ENCODE assay signal across 8 mouse cellular contexts in the genomic region with DNA sequence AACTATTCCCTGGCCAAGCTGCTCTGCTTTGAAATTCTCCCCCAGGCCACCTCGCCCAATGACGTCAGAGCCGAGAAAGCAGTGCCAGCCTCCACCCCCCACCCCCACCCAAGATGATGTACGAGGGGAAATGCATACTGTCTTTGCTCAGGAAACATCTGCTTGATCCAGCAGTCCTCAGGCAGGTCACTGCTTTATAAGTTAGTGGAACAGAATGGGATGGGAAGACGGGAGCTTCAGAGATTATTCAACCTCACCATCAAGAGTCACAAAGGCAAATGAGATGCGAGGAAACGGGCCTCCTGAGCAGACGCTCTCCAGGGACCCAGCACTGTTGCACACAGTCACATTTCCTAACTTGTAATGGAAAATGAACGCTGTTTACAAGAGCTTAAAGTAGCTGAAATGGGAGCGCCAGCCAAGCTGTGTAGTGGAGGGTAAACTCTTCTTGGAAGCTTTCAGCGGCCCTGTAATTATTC. TPM values are rescaled to one million over a fixed set of nuclear protein-coding genes. Genes with fewer than 3 reads are reported as not detected.
DNase-seq lines count a peak whose midpoint lies in the region; ATAC-seq and TF ChIP-seq lines count a peak whose summit lies in the region.

No protein-coding gene starts in this region.

- H3K4me1 ChIP-seq in intestine, embryonic 16.5 days (ENCODE audit: control insufficient read depth, insufficient read depth, low read length), result peaks cover 10% of the 10 kb centered on the region; the same call in 1 of the 2 replicates
- H3K4me1 ChIP-seq in cerebellum, adult 2 months (ENCODE audit: control insufficient read depth, insufficient read depth, low read length), result 0 out of 2 replicates have a peak, but pooled peaks cover 3% of the 10 kb centered on the region

- no peak for TF ChIP-seq CTCF in cerebellum, adult 2 months (IDR thresholded peaks at IDR 0.05; ENCODE audit: borderline replicate concordance, insufficient read depth, low read depth, low read length)

- H3K9me3 ChIP-seq in intestine, embryonic 16.5 days (ENCODE audit: control insufficient read depth, low read length), result no peaks in the 10 kb centered on the region

- intact Hi-C loops in gastrocnemius, postnatal 14 days (cut with DNase I; ENCODE audit: low total_unique reads), result no loop called here

- H3K4me3 ChIP-seq in intestine, embryonic 16.5 days (ENCODE audit: low read length), result no peak overlapping the region
- H3K4me3 ChIP-seq in cerebellum, adult 2 months (replicated peaks; ENCODE audit: insufficient read depth, low read depth, low read length), result no peak overlapping the region

- H3K9ac ChIP-seq in intestine, embryonic 16.5 days (ENCODE audit: low read depth, low read length), result no peak overlapping the region

- no peak for TF ChIP-seq POLR2A in cerebellum, adult 2 months (IDR thresholded peaks at IDR 0.05; ENCODE audit: borderline replicate concordance, insufficient read depth, low read length)

- peak overlapping the region; percentile 56 for H3K27ac ChIP-seq in intestine, embryonic 16.5 days (ENCODE audit: low read length)
- no peak overlapping the region for H3K27ac ChIP-seq in cerebellum, adult 2 months (ENCODE audit: insufficient read depth, low read length)

- H3K4me2 ChIP-seq in intestine, embryonic 16.5 days (ENCODE audit: low read depth, low read length), result no peak overlapping the region

- 21% methylated on average over 11 of the region's 11 CpGs for WGBS in intestine, embryonic 16.5 days
- WGBS in cerebellum, adult 2 months, result 15% methylated on average over 11 of the region's 11 CpGs

- ATAC-seq in intestine, embryonic 16.5 days, result peak; percentile 79

- DNase-seq in retina, postnatal 1 day, result peak; percentile 72
- no peak for DNase-seq in retina, embryonic 14.5 days (ENCODE audit: low spot score)
- DNase-seq in gastrocnemius, postnatal 14 days, result peak; percentile 56
- peak; percentile 62 for DNase-seq in lung, postnatal 36 days
- DNase-seq in spleen, adult 18-20 months, result no peak
- no peak for DNase-seq in adipocyte (ENCODE audit: low spot score)
- no peak for DNase-seq in cerebellum, adult 2 months

- no peaks in the 10 kb centered on the region for H3K36me3 ChIP-seq in intestine, embryonic 16.5 days (ENCODE audit: control insufficient read depth, insufficient read depth, low read length)

- no peaks in the 10 kb centered on the region for H3K27me3 ChIP-seq in intestine, embryonic 16.5 days (replicated peaks; ENCODE audit: control insufficient read depth, insufficient read depth, low read length)
- no peaks in the 10 kb centered on the region; the same call in 1 of the 2 replicates for H3K27me3 ChIP-seq in cerebellum, adult 2 months (ENCODE audit: control insufficient read depth, insufficient read depth, low read length)

RNA-seq across cellular contexts. Expression of gene Pctp, which starts 24.3 kb away (rescaled TPM):
- total RNA-seq in gastrocnemius, postnatal 14 days (2021), result 1 to 10 TPM; 2.6 to 3.0 TPM
- 24.5 and 25.4 TPM in 2 replicates for polyA plus RNA-seq in intestine, embryonic 16.5 days (2015; fragmentation: Nextera tagmentation; extraction: Ambion mirVana)
- 2.8 and 2.9 TPM in 2 replicates for polyA plus RNA-seq in cerebellum, adult 2 months (2012; rRNA removed)

RNA-seq across cellular contexts. Expression of gene Tmem100, which starts 51.8 kb away (rescaled TPM):
- total RNA-seq in gastrocnemius, postnatal 14 days (2021), result 10 to 100 TPM; 12.8 to 16.8 TPM
- polyA plus RNA-seq in intestine, embryonic 16.5 days (2015; fragmentation: Nextera tagmentation; extraction: Ambion mirVana), result 13.1 and 13.4 TPM in 2 replicates
- polyA plus RNA-seq in cerebellum, adult 2 months (2012; rRNA removed), result 8.1 and 9.2 TPM in 2 replicates

Comparison
In these comparisons a context has a peak if more than half of its experiments do, and no peak if none do; other contexts are left out.
1. DNase-seq: peak in retina, postnatal 1 day (single experiment), gastrocnemius, postnatal 14 days (single experiment) and lung, postnatal 36 days (single experiment); none in retina, embryonic 14.5 days (single experiment), spleen, adult 18-20 months (0 of 2), adipocyte (single experiment) and cerebellum, adult 2 months (0 of 2).